Mouse (Mus musculus) embryonic facial prominence, embryonic 14.5 days (tissue): ENCODE measurements around the gene Acvr1. TPM values are rescaled to one million over a fixed set of nuclear protein-coding genes. Genes with fewer than 3 reads are reported as not detected.

Experiments
- ATAC-seq: fragments of 200-750 bp; cut with Nextera tagmentation; 2 replicates; pipeline ENCODE4 v1.8.0; 2017; ENCODE audit warnings: low read depth, moderate number of reproducible peaks, moderate TSS enrichment
- DNase-seq: peaks from one replicate; pipeline ENCODE4 v3.0.0-alpha.2; 2015; ENCODE audit warnings: low spot score
- H3K27ac ChIP-seq: fragments of 300-500 bp; sonication (generic); replicated peaks from 2 replicates; pipeline ENCODE4 v1.5.1; 2014; ENCODE audit warnings: low read depth, mild to moderate bottlenecking, low read length, moderate library complexity
- H3K27me3 ChIP-seq: fragments of 300-500 bp; sonication (generic); replicated peaks from 2 replicates; pipeline ENCODE4 v1.6.1; 2014; ENCODE audit warnings: low read length; ENCODE audit not compliant: control insufficient read depth, insufficient read depth
- H3K36me3 ChIP-seq: fragments of 300-500 bp; sonication (generic); 2 replicates; pipeline ENCODE4 v1.6.1; 2014; ENCODE audit warnings: low read length, mixed read lengths; ENCODE audit not compliant: control insufficient read depth, insufficient read depth
- H3K4me1 ChIP-seq: fragments of 300-500 bp; sonication (generic); 2 replicates; pipeline ENCODE4 v1.6.1; 2014; ENCODE audit warnings: antibody characterized with exemption, low read length; ENCODE audit not compliant: control insufficient read depth, insufficient read depth
- H3K4me2 ChIP-seq: fragments of 300-500 bp; sonication (generic); 2 replicates; pipeline ENCODE4 v1.6.1; 2014; ENCODE audit warnings: low read depth, mild to moderate bottlenecking, low read length, moderate library complexity, mixed read lengths
- H3K4me3 ChIP-seq: fragments of 300-500 bp; sonication (generic); 2 replicates; pipeline ENCODE4 v1.5.1; 2014; ENCODE audit warnings: low read depth, mild to moderate bottlenecking, low read length
- H3K9ac ChIP-seq: fragments of 300-500 bp; sonication (generic); 2 replicates; pipeline ENCODE4 v1.6.1; 2014; ENCODE audit warnings: low read depth, mild to moderate bottlenecking, low read length, moderate library complexity, mixed read lengths
- H3K9me3 ChIP-seq: fragments of 300-500 bp; sonication (generic); 2 replicates; pipeline ENCODE4 v1.6.1; 2016; ENCODE audit warnings: low read length; ENCODE audit not compliant: control insufficient read depth
- WGBS: fragments of 180-500 bp; shearing (Covaris S2); extraction: QIAGEN DNeasy Blood & Tissue Kit; methylation state at CpG from one replicate; pipeline ENCODE4 v1.1.7; 2014; 5-methylcytosine and 5-hydroxymethylcytosine counted together
- polyA plus RNA-seq: library from polyadenylated mRNA; unstranded; fragments of >200 nt; fragmentation: Nextera tagmentation; extraction: Ambion mirVana; gene quantifications from 2 replicates; pipeline ENCODE4 v1.2.1, GENCODE M21; 2014

The Acvr1 gene
- polyA plus RNA-seq, 1 experiment from 2014 or later, result 15.0 TPM

DNA sequence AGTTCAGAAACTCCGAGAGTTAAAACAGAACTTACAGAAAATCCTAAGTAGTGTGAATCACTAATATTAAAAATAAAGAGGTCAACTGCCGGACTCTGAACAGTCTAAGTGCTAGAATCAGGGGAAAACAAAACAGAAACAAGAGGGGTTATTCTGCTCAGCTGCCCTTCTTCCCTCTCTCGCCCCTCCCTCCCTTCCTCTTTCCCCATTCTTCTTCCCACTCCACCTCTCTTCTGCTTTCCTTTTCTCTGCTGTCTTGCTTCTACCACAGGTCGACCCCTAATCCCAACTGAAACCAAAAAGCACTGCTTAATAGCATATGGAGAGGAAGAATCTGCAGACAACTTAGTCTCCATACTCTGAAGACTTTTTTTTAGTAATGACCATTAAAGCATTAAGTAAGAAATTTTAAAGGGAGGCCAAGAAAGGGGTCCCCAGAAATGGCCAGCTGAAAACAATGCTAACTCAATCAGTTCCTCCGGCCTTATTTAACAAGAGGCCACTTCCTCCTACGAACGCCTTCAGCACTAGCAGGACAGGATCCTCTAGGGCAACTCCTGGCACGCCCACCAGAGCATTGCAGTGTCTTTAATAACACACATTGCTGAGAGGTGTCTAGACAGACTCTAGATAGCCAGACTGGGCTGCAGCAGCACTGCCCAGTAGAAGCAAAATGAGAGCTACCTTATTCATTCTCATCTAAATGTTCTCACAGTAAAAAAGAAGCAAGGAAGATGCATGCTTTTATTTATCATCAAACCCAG, 70.1 kb downstream of the Acvr1 start:
- Histone ChIP-seq H3K27ac (no peak overlapping the region), H3K4me3 (no peak overlapping the region), H3K9me3 (no peaks in the 10 kb centered on the region), H3K4me2 (no peak overlapping the region), H3K27me3 (no peaks in the 10 kb centered on the region), H3K36me3 (peaks cover 6% of the 10 kb centered on the region; the same call in 1 of the 2 replicates), H3K4me1 (no peaks in the 10 kb centered on the region), H3K9ac (no peak overlapping the region)
- ATAC-seq, result no peak
- 62% methylated on average over 8 of the region's 8 CpGs for WGBS
- peak; percentile 45 for DNase-seq

DNA sequence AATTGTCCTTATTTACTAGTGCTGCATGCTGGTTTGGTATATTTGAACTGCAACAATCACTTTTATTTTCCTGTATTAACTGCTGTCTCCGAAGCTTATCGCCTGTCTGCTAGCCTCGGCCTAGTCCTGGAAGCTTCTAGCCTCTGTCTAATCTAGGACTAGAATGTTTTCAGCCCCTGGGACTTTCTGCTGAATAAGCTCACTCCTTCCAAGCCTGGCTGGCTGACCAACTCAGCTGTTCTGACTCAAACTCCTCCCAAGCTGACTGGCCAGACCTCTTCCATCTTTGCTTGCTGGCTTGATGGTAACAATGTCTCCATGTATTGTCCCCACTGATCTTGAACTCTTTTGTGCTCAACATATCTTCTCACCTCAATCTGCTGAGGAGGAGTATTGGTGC, 71.7 kb downstream of the Acvr1 start:
- no peak for DNase-seq
- no peaks in the 10 kb centered on the region for H3K9me3 ChIP-seq
- no peak overlapping the region for H3K27ac ChIP-seq
- WGBS, result 88% methylated on average over 3 of the region's 3 CpGs
- no peak overlapping the region for H3K9ac ChIP-seq
- no peak overlapping the region for H3K4me2 ChIP-seq
- no peak for ATAC-seq
- no peaks in the 10 kb centered on the region for H3K27me3 ChIP-seq
- 0 out of 2 replicates have a peak, but pooled peaks cover 3% of the 10 kb centered on the region for H3K4me1 ChIP-seq
- peaks cover 6% of the 10 kb centered on the region; the same call in 1 of the 2 replicates for H3K36me3 ChIP-seq
- no peak overlapping the region for H3K4me3 ChIP-seq

DNA sequence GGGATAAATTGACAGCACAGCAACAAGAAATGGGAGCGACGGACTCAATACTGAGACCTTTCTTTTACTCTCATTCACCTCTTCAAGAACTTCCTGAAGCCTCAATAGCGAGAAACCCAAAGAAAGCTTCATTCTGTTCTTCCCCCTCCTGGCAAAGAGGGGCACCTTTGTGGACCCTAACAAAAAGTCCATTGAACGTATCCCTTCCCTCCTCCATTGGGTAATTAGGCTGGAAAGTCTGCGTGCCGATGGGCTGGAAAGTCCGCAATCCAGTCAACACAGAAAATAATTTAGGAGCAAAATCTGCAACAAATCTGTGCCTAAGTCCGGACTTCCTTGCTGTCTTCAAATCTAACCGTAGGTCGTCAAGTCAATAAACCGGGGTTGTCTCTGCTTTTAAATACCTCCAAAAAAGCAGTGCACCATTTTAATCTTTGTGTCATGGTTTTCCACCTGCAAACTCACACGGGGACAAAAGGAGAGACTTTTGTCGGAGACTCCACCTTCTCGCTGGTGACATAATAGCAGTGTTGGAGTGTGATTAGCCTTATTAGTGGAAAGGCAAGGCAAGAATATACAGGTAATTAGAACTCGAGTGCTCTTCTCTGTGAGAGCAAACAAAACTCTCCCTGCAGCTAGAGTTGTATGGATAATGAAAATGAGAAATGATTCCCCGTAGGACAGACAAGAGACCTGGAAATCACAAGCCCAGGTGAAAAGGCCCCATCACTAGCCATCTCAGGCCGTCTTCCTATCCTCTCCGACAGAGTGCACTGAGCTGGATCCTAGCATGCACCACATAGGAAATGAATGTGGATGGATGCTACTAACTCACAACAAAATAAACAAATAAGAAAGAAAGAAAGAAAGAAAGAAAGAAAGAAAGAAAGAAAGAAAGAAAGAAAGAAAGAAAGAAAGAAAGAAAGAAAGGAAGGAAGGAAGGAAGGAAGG, 73.0 kb downstream of the Acvr1 start:
- DNase-seq, result no peak
- no peaks in the 10 kb centered on the region for H3K9me3 ChIP-seq
- 62% methylated on average over 18 of the region's 18 CpGs for WGBS
- ATAC-seq, result no peak
- H3K4me1 ChIP-seq, result 0 out of 2 replicates have a peak, but pooled peaks cover 3% of the 10 kb centered on the region
- no peaks in the 10 kb centered on the region for H3K27me3 ChIP-seq
- peaks cover 6% of the 10 kb centered on the region; the same call in 1 of the 2 replicates for H3K36me3 ChIP-seq
- no peak overlapping the region for H3K4me3 ChIP-seq
- no peak overlapping the region for H3K4me2 ChIP-seq
- no peak overlapping the region for H3K9ac ChIP-seq
- no peak overlapping the region for H3K27ac ChIP-seq

DNA sequence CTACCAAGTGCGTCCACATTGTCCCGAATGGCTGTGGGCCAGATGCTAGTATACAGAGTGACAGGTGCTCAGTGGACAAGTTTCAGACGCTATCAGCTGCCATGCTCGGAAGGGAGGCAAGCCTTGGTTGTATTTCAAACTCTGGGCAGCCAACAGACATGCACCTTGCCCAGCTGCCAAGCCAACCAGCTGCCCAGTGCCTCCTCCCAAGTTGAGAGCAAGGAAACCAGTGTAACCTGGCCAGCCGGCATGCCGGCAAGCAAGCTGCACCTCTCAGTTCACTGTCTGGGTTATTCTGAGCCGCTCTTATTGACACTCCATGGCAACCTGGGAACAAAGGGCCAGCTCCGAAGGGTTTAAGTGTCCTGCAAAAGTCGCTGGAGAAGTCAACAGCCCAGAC, 77.7 kb downstream of the Acvr1 start:
- no peak overlapping the region for H3K4me2 ChIP-seq
- 85% methylated on average over 9 of the region's 9 CpGs for WGBS
- no peak for ATAC-seq
- no peak overlapping the region for H3K9ac ChIP-seq
- H3K4me1 ChIP-seq, result peaks cover 31% of the 10 kb centered on the region
- H3K9me3 ChIP-seq, result no peaks in the 10 kb centered on the region
- no peak overlapping the region for H3K27ac ChIP-seq
- DNase-seq, result no peak
- no peaks in the 10 kb centered on the region for H3K27me3 ChIP-seq
- no peak overlapping the region for H3K4me3 ChIP-seq
- H3K36me3 ChIP-seq, result no peaks in the 10 kb centered on the region

DNA sequence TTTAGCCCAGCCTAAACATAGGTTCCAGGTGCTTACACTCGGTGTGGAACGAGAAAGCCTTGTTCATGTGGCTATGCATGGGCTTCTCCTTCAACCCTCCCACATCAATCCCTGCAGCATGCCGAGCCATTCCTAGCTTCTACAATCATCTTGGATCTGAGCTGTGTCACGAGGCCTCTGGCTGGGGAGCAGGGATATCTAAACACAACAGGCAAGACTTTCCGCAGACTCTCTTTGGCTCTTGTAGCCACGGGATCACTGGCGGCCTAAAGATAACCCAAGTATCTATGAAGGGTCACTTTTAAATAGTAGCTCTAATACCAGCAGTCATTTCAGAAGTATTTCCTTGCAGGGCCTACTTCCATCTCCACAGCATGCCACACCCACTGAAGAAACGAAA, 78.6 kb downstream of the Acvr1 start:
- no peaks in the 10 kb centered on the region for H3K36me3 ChIP-seq
- H3K27me3 ChIP-seq, result no peaks in the 10 kb centered on the region
- ATAC-seq, result no peak
- peaks cover 31% of the 10 kb centered on the region for H3K4me1 ChIP-seq
- no peak overlapping the region for H3K27ac ChIP-seq
- no peak overlapping the region for H3K4me2 ChIP-seq
- H3K4me3 ChIP-seq, result no peak overlapping the region
- no peaks in the 10 kb centered on the region for H3K9me3 ChIP-seq
- DNase-seq, result no peak
- H3K9ac ChIP-seq, result no peak overlapping the region
- 90% methylated on average over 8 of the region's 8 CpGs for WGBS

DNA sequence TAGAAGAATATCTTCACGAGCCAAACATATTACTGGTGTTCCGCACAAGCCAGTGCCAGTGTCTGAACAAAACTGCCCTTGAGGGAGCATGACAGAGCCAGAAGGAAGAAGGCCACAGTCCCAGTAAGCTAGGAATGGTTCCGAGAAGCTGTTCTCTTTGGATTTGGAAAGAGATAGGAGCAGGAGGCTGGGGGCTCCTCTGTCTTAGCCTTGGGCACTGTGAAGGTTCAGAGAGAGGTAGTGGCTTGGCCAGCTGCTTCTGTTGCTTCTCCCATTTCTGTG, 79.7 kb downstream of the Acvr1 start:
- ATAC-seq (no peak), DNase-seq (no peak)
- H3K4me3 ChIP-seq, result no peak overlapping the region
- 53% methylated on average over 3 of the region's 3 CpGs for WGBS
- H3K27ac ChIP-seq, result no peak overlapping the region
- no peaks in the 10 kb centered on the region for H3K36me3 ChIP-seq
- no peak overlapping the region for H3K4me2 ChIP-seq
- no peak overlapping the region for H3K9ac ChIP-seq
- H3K9me3 ChIP-seq, result no peaks in the 10 kb centered on the region
- peaks cover 31% of the 10 kb centered on the region for H3K4me1 ChIP-seq
- H3K27me3 ChIP-seq, result no peaks in the 10 kb centered on the region

DNA sequence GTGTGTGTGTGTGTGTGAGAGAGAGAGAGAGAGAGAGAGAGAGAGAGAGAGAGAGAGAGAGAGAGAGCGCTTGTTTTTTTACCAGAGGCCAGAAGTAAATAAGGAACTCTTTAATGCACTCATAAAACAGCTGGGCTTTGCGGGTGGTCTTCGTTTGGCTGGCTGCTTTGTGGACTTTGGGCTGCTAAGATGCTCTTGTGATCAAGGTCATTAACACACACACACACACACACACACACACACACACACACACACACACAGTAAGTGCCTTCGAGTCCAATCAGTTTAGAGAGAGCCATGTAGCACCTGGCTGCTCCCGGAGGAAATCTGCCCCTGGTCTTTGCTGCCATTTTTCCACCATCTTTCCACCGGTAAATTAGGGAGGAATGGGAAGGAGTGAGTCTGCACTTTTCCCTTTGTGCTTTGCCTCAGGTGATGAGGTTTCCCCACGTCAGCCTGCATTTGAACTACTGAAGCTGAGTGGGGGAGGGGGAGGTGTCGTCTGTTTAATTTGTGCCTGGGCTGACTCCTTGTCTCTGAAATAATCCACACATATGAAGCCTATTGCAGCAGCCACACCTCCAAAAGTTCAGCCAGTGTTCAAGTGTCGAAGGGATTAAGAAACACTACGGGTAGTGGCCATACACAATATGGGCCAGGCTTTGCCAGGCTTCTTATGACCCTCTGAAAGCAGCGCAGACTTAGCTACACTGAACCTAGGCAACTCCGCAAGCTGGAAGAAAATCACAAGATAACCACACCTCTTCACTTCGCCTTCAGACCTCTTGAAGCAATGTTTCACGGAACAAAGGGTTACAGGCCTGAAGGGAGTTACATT, 80.3 kb downstream of the Acvr1 start:
- no peak overlapping the region for H3K27ac ChIP-seq
- H3K9me3 ChIP-seq, result no peaks in the 10 kb centered on the region
- H3K9ac ChIP-seq, result no peak overlapping the region
- ATAC-seq (no peak), DNase-seq (peak; percentile 20)
- no peak overlapping the region for H3K4me2 ChIP-seq
- no peaks in the 10 kb centered on the region for H3K36me3 ChIP-seq
- peaks cover 32% of the 10 kb centered on the region for H3K4me1 ChIP-seq
- H3K27me3 ChIP-seq, result no peaks in the 10 kb centered on the region
- no peak overlapping the region for H3K4me3 ChIP-seq
- WGBS, result 58% methylated on average over 14 of the region's 14 CpGs

DNA sequence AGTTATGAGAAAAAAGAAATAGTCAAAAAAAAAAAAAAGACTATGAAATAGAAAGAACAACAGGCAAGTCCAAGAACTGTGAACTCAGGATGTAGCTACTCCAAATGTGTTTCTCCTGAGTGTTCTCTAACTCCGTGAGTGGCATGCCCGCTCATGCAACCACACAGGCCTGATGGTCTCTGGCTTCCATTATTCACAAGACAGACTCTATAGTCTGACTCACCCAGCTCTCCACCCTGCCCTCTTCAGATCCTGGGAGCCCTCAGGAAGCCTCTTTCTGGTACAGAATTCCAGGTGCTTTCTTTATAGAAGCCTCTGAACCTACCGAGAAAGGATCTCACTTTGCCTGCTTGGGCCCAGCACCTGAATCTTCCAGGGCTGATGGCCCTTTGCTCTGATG, 81.3 kb downstream of the Acvr1 start:
- no peak overlapping the region; the same call in 1 of the 2 replicates for H3K27ac ChIP-seq
- no peak overlapping the region for H3K4me2 ChIP-seq
- peaks cover 31% of the 10 kb centered on the region for H3K4me1 ChIP-seq
- no peaks in the 10 kb centered on the region for H3K9me3 ChIP-seq
- no peak for DNase-seq
- no peaks in the 10 kb centered on the region for H3K36me3 ChIP-seq
- ATAC-seq, result no peak
- H3K9ac ChIP-seq, result no peak overlapping the region
- WGBS, result 79% methylated on average over 3 of the region's 3 CpGs
- H3K4me3 ChIP-seq, result no peak overlapping the region
- no peaks in the 10 kb centered on the region for H3K27me3 ChIP-seq
